Mouse (Mus musculus): ENCODE measurements at regions not wholly inside any gene's neighbourhood (a gene's known extent, or its start where the extent isn't known, plus 50 kb on each side); places are given as distances from the start of the nearest gene placed in this dataset.

- 48% methylated on average over 3 of the region's 3 CpGs for WGBS
- H3K9me3 ChIP-seq (ENCODE audit: low read length): no peaks in the 10 kb centered on the region
- no peaks in the 10 kb centered on the region for H3K36me3 ChIP-seq (ENCODE audit: insufficient read depth, low read length)
- no peaks in the 10 kb centered on the region for H3K4me1 ChIP-seq (ENCODE audit: insufficient read depth, low read depth, low read length)
- no peak overlapping the region for H3K4me2 ChIP-seq (replicated peaks; ENCODE audit: low read depth, low read length)
- no peak overlapping the region for H3K9ac ChIP-seq (replicated peaks; ENCODE audit: low read depth)
- DNase-seq (ENCODE audit: low spot score) (peak; percentile 64), ATAC-seq (no peak)
- H3K27me3 ChIP-seq (replicated peaks; ENCODE audit: insufficient read depth, low read length): no peaks in the 10 kb centered on the region
- no peak for TF ChIP-seq CTCF (IDR thresholded peaks at IDR 0.05)
- H3K27ac ChIP-seq (ENCODE audit: low read length): no peak overlapping the region
- no peak overlapping the region for H3K4me3 ChIP-seq (ENCODE audit: low read depth, low read length)
Observed at GRCm38 (mm10) chr2:108919500-108920045, 361.0 kb upstream of the Kif18a start.

- DNase-seq (ENCODE audit: low spot score) (peak; percentile 4), ATAC-seq (no peak)
- Histone ChIP-seq H3K4me2 (replicated peaks; ENCODE audit: low read depth, low read length) (no peak overlapping the region), H3K27me3 (replicated peaks; ENCODE audit: insufficient read depth, low read length) (no peaks in the 10 kb centered on the region), H3K4me1 (ENCODE audit: insufficient read depth, low read depth, low read length) (no peaks in the 10 kb centered on the region), H3K9ac (replicated peaks; ENCODE audit: low read depth) (no peak overlapping the region), H3K4me3 (ENCODE audit: low read depth, low read length) (no peak overlapping the region), H3K9me3 (ENCODE audit: low read length) (no peaks in the 10 kb centered on the region), H3K36me3 (ENCODE audit: insufficient read depth, low read length) (no peaks in the 10 kb centered on the region), H3K27ac (ENCODE audit: low read length) (no peak overlapping the region)
- TF ChIP-seq EP300 (IDR thresholded peaks at IDR 0.05) (no peak), CTCF (IDR thresholded peaks at IDR 0.05) (no peak)
- 57% methylated on average over 5 of the region's 5 CpGs for WGBS
Observed at GRCm38 (mm10) chr2:108920111-108920510, 360.4 kb upstream of the Kif18a start.

GRCm38 (mm10) chr2:108935981-108936762 is 344.4 kb upstream of the Kif18a start:
- peak; percentile 5 for DNase-seq (ENCODE audit: low spot score)

GRCm38 (mm10) chr2:108980921-108981320 is 299.6 kb upstream of the Kif18a start:
- Histone ChIP-seq H3K9ac (replicated peaks; ENCODE audit: low read depth) (no peak overlapping the region), H3K4me1 (ENCODE audit: insufficient read depth, low read depth, low read length) (no peaks in the 10 kb centered on the region), H3K4me2 (replicated peaks; ENCODE audit: low read depth, low read length) (no peak overlapping the region), H3K27ac (ENCODE audit: low read length) (no peak overlapping the region), H3K27me3 (replicated peaks; ENCODE audit: insufficient read depth, low read length) (no peaks in the 10 kb centered on the region), H3K36me3 (ENCODE audit: insufficient read depth, low read length) (no peaks in the 10 kb centered on the region), H3K9me3 (ENCODE audit: low read length) (no peaks in the 10 kb centered on the region), H3K4me3 (ENCODE audit: low read depth, low read length) (no peak overlapping the region)
- ATAC-seq (no peak), DNase-seq (ENCODE audit: low spot score) (no peak)
- 79% methylated on average over 5 of the region's 5 CpGs for WGBS
- TF ChIP-seq CTCF (IDR thresholded peaks at IDR 0.05): no peak
- no peak for TF ChIP-seq EP300 (IDR thresholded peaks at IDR 0.05)

More at GRCm38 (mm10) chr2:108935981-108936762, 344.4 kb upstream of the Kif18a start:
- Histone ChIP-seq H3K4me1 (ENCODE audit: insufficient read depth, low read depth, low read length) (no peaks in the 10 kb centered on the region), H3K36me3 (ENCODE audit: insufficient read depth, low read length) (no peaks in the 10 kb centered on the region), H3K4me3 (ENCODE audit: low read depth, low read length) (no peak overlapping the region), H3K4me2 (replicated peaks; ENCODE audit: low read depth, low read length) (no peak overlapping the region), H3K27ac (ENCODE audit: low read length) (no peak overlapping the region), H3K9me3 (ENCODE audit: low read length) (no peaks in the 10 kb centered on the region), H3K27me3 (replicated peaks; ENCODE audit: insufficient read depth, low read length) (no peaks in the 10 kb centered on the region), H3K9ac (replicated peaks; ENCODE audit: low read depth) (no peak overlapping the region)
- TF ChIP-seq CTCF (IDR thresholded peaks at IDR 0.05) (no peak), EP300 (IDR thresholded peaks at IDR 0.05) (no peak)
- ATAC-seq: no peak
- WGBS: 51% methylated on average over 5 of the region's 5 CpGs

DNA sequence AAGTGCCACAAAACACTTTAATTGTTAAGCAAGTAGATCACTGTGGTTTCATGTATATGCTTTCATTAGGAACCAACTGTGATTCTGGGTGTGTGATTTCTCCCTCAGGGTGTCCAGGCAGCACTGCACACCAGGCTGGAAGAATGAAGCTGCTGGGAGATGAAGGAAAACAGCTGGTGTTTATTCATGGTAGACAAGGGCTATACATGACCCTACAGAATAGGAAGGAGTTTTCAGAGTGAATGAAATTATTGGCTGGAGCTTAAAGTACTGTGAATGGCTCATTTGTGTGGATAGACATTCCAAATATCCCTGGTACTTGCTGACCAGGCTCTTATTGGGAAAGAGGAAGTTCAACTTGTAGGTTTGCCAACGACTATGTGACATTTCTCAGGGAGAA is 264.3 kb upstream of the Kif18a start:
- WGBS: 13% methylated on average over 1 of the region's 1 CpGs
- Histone ChIP-seq H3K4me2 (replicated peaks; ENCODE audit: low read depth, low read length) (no peak overlapping the region), H3K36me3 (ENCODE audit: insufficient read depth, low read length) (no peaks in the 10 kb centered on the region), H3K4me1 (ENCODE audit: insufficient read depth, low read depth, low read length) (no peaks in the 10 kb centered on the region), H3K27ac (ENCODE audit: low read length) (no peak overlapping the region), H3K9me3 (ENCODE audit: low read length) (no peaks in the 10 kb centered on the region), H3K4me3 (ENCODE audit: low read depth, low read length) (no peak overlapping the region), H3K27me3 (replicated peaks; ENCODE audit: insufficient read depth, low read length) (no peaks in the 10 kb centered on the region), H3K9ac (replicated peaks; ENCODE audit: low read depth) (no peak overlapping the region)
- no peak for ATAC-seq
- TF ChIP-seq EP300 (IDR thresholded peaks at IDR 0.05) (no peak), CTCF (IDR thresholded peaks at IDR 0.05) (no peak)
- peak; percentile 24 for DNase-seq (ENCODE audit: low spot score)

DNA sequence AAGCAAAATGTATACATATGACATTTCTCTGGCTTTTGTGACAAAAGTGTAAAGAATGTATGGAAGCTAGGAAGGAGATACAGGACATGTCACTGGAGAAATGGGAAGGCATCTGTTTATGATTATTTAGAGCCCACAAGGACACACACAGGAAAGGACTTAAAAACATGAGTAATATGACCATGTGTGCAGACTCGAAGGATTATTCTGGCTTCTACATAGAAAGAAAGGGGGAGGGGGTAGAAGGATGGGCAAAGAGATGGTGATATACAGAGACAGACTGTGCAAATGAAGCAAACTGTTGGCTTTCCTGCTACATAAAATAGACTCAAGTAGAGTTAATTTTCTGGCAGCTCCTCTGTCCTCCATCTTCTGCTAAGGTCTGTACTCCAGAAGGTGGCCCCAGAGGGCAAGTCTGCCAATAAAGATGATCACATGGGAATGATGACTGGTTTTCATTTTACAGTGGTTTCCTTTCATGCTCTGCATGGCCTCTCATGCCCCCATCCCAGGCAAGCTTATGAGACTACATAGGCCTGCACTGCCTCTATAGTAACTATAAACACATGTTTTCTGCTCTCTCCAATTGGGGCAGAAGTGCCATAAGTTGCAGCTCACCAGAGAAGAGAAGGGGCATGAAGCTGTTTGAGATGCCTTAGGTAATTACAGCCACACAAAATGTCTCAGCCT is 263.4 kb upstream of the Kif18a start:
- WGBS: 17% methylated on average over 1 of the region's 1 CpGs
- no peaks in the 10 kb centered on the region for H3K9me3 ChIP-seq (ENCODE audit: low read length)
- no peak overlapping the region for H3K4me2 ChIP-seq (replicated peaks; ENCODE audit: low read depth, low read length)
- ATAC-seq (no peak), DNase-seq (ENCODE audit: low spot score) (no peak)
- no peak overlapping the region for H3K27ac ChIP-seq (ENCODE audit: low read length)
- H3K27me3 ChIP-seq (replicated peaks; ENCODE audit: insufficient read depth, low read length): no peaks in the 10 kb centered on the region
- TF ChIP-seq CTCF (IDR thresholded peaks at IDR 0.05) (no peak), EP300 (IDR thresholded peaks at IDR 0.05) (no peak)
- no peaks in the 10 kb centered on the region for H3K4me1 ChIP-seq (ENCODE audit: insufficient read depth, low read depth, low read length)
- H3K9ac ChIP-seq (replicated peaks; ENCODE audit: low read depth): no peak overlapping the region
- H3K36me3 ChIP-seq (ENCODE audit: insufficient read depth, low read length): no peaks in the 10 kb centered on the region
- H3K4me3 ChIP-seq (ENCODE audit: low read depth, low read length): no peak overlapping the region

All from lung, postnatal 0 days (tissue).